In genomic region chr11:106513166-106513565, GRCm38 (mm10) we compare ENCODE assay signal across 9 mouse cellular contexts. TPM values are rescaled to one million over a fixed set of nuclear protein-coding genes. Genes with fewer than 3 reads are reported as not detected.
DNase-seq lines count a peak whose midpoint lies in the region; ATAC-seq lines count a peak whose summit lies in the region.
"Had no signal": no experiment of that assay in that cellular context is flagged by ENCODE, and none has a peak within 500 bp of the region (broad histone marks: within the 10 kb centered on the region; RNA-seq: fewer than 3 reads in every experiment).

No protein-coding gene starts in this region.

- 0 out of 2 replicates have a peak overlapping the region, but pooled peaks have one; percentile 30 for H3K9ac ChIP-seq in hindbrain, embryonic 14.5 days
- no peak overlapping the region for H3K9ac ChIP-seq in hindbrain, embryonic 12.5 days
- H3K9ac ChIP-seq: embryonic facial prominence, embryonic 15.5 days had no signal

- no peak overlapping the region for H3K4me3 ChIP-seq in hindbrain, embryonic 14.5 days (replicated peaks; ENCODE audit: low read length)
- H3K4me3 ChIP-seq in hindbrain, embryonic 12.5 days, result no peak overlapping the region
- H3K4me3 ChIP-seq: embryonic facial prominence, embryonic 15.5 days had no signal

- peaks cover 31% of the 10 kb centered on the region for H3K36me3 ChIP-seq in hindbrain, embryonic 14.5 days (replicated peaks; ENCODE audit: control insufficient read depth, insufficient read depth)
- H3K36me3 ChIP-seq in hindbrain, embryonic 12.5 days, result peaks cover 14% of the 10 kb centered on the region

- no peaks in the 10 kb centered on the region; the same call in none of the 2 replicates for H3K4me1 ChIP-seq in hindbrain, embryonic 14.5 days (replicated peaks; ENCODE audit: control insufficient read depth, insufficient read depth, low read length)
- peaks cover 16% of the 10 kb centered on the region for H3K4me1 ChIP-seq in hindbrain, embryonic 12.5 days

- DNase-seq in hindbrain, embryonic 14.5 days (ENCODE audit: low spot score), result peak; percentile 55
- DNase-seq in B cell, adult 2 months, result peak; percentile 71 to 74
- DNase-seq in T-cell, adult 2 months (ENCODE audit: low spot score), result peak; percentile 71
- peak; percentile 45 for DNase-seq in forelimb bud, embryonic 11.5 days (ENCODE audit: low read depth, low spot score)
- peak; percentile 42 for DNase-seq in layer of hippocampus, adult 9-11 months
- peak; percentile 42 to 62 for DNase-seq in natural killer cell, adult 2 months (ENCODE audit: low spot score in 2 of 2)
- DNase-seq in urinary bladder, postnatal 36 days (ENCODE audit: low spot score in 2 of 2), result peak; percentile 9 to 43

- H3K4me2 ChIP-seq in hindbrain, embryonic 14.5 days (replicated peaks), result no peak overlapping the region
- no peak overlapping the region for H3K4me2 ChIP-seq in hindbrain, embryonic 12.5 days (replicated peaks)
- H3K4me2 ChIP-seq: embryonic facial prominence, embryonic 15.5 days had no signal

- 37% methylated on average over 2 of the region's 2 CpGs for WGBS in hindbrain, embryonic 14.5 days
- 34% methylated on average over 2 of the region's 2 CpGs for WGBS in hindbrain, embryonic 12.5 days

- H3K9me3 ChIP-seq in hindbrain, embryonic 14.5 days (ENCODE audit: control insufficient read depth, low read length), result no peaks in the 10 kb centered on the region
- no peaks in the 10 kb centered on the region for H3K9me3 ChIP-seq in hindbrain, embryonic 12.5 days (replicated peaks)
- H3K9me3 ChIP-seq: embryonic facial prominence, embryonic 15.5 days had no signal

- ATAC-seq in hindbrain, embryonic 14.5 days (ENCODE audit: low FRiP score), result no peak
- ATAC-seq in hindbrain, embryonic 12.5 days (ENCODE audit: low FRiP score), result no peak

- H3K27me3 ChIP-seq in hindbrain, embryonic 14.5 days (ENCODE audit: control insufficient read depth, insufficient read depth, low read length), result no peaks in the 10 kb centered on the region
- H3K27me3 ChIP-seq in hindbrain, embryonic 12.5 days, result no peaks in the 10 kb centered on the region
- H3K27me3 ChIP-seq: embryonic facial prominence, embryonic 15.5 days had no signal

- no peak overlapping the region for H3K27ac ChIP-seq in hindbrain, embryonic 14.5 days
- H3K27ac ChIP-seq in hindbrain, embryonic 12.5 days, result no peak overlapping the region
- H3K27ac ChIP-seq: embryonic facial prominence, embryonic 15.5 days had no signal

RNA-seq across cellular contexts. Expression of gene Ern1, which starts 25.5 kb away (rescaled TPM):
- 5.0 and 7.2 TPM in 2 replicates for polyA plus RNA-seq in hindbrain, embryonic 14.5 days (2014; fragmentation: Nextera tagmentation; extraction: Ambion mirVana)
- 7.9 and 8.3 TPM in 2 replicates for polyA plus RNA-seq in hindbrain, embryonic 12.5 days (2016; fragmentation: Nextera tagmentation; extraction: Ambion mirVana)
